Mouse (Mus musculus) forebrain, postnatal 0 days (tissue): ENCODE measurements around the gene D10Wsu102e. TPM values are rescaled to one million over a fixed set of nuclear protein-coding genes. Genes with fewer than 3 reads are reported as not detected.

Source experiments
- ATAC-seq: fragments of 200-750 bp; cut with Nextera tagmentation; 2 replicates; pipeline ENCODE4 v1.8.0; 2017; ENCODE audit warnings: mild to moderate bottlenecking, moderate library complexity
- DNase-seq: peaks from one replicate; pipeline ENCODE4 v3.0.0-alpha.2; 2015
- H3K27ac ChIP-seq: fragments of 300-500 bp; sonication (generic); 2 replicates; pipeline ENCODE4 v1.5.1; 2014; ENCODE audit warnings: low read depth, mild to moderate bottlenecking, antibody characterized with exemption, low read length, moderate library complexity, mixed read lengths
- H3K27me3 ChIP-seq: fragments of 300-500 bp; sonication (generic); 2 replicates; pipeline ENCODE4 v1.6.1; 2014; ENCODE audit warnings: mild to moderate bottlenecking, low read length, mixed read lengths; ENCODE audit not compliant: insufficient read depth
- H3K36me3 ChIP-seq: fragments of 300-500 bp; sonication (generic); 2 replicates; pipeline ENCODE4 v1.6.1; 2014; ENCODE audit warnings: mild to moderate bottlenecking, moderate library complexity; ENCODE audit not compliant: insufficient read depth
- H3K4me1 ChIP-seq: fragments of 300-500 bp; sonication (generic); 2 replicates; pipeline ENCODE4 v1.6.1; 2014; ENCODE audit warnings: antibody characterized with exemption; ENCODE audit not compliant: insufficient read depth
- H3K4me2 ChIP-seq: fragments of 300-500 bp; sonication (generic); 2 replicates; pipeline ENCODE4 v1.6.1; 2014; ENCODE audit warnings: low read depth, mild to moderate bottlenecking, moderate library complexity
- H3K4me3 ChIP-seq: fragments of 300-500 bp; sonication (generic); 2 replicates; pipeline ENCODE4 v1.5.1; 2014; ENCODE audit warnings: low read depth, low read length, mixed read lengths
- H3K9ac ChIP-seq: fragments of 300-500 bp; sonication (generic); 2 replicates; pipeline ENCODE4 v1.6.1; 2014; ENCODE audit warnings: mild to moderate bottlenecking
- H3K9me3 ChIP-seq: fragments of 300-500 bp; sonication (generic); 2 replicates; pipeline ENCODE4 v1.6.1; 2016; ENCODE audit warnings: low read length
- CTCF ChIP-seq: sonication (generic); IDR thresholded peaks from 2 replicates; pipeline ENCODE4 v1.5.1; 2016; ENCODE audit warnings: antibody characterized with exemption, control low read depth, low read depth
- WGBS: fragments of 180-500 bp; shearing (Covaris S2); extraction: QIAGEN DNeasy Blood & Tissue Kit; methylation state at CpG from one replicate; pipeline ENCODE4 v1.1.7; 2014; 5-methylcytosine and 5-hydroxymethylcytosine counted together
- polyA plus RNA-seq: library from polyadenylated mRNA; unstranded; fragments of >200 nt; fragmentation: Nextera tagmentation; extraction: Ambion mirVana; gene quantifications from 2 replicates; pipeline ENCODE4 v1.2.1, GENCODE M21; 2015
- total RNA-seq: library from RNA; depleted of rRNA; stranded (reverse); fragments of >200 nt; gene quantifications from 2 replicates; pipeline ENCODE4 v1.2.3, GENCODE M21; 2014; rRNA removed

D10Wsu102e gene
- total and polyA plus RNA-seq, 2 experiments from 2014 or later: 0.61 to 2.3 TPM

- Histone ChIP-seq H3K36me3 (no peaks in the 10 kb centered on the region), H3K27me3 (no peaks in the 10 kb centered on the region), H3K9me3 (no peaks in the 10 kb centered on the region), H3K4me1 (peaks cover 12% of the 10 kb centered on the region), H3K4me2 (no peak overlapping the region), H3K27ac (no peak overlapping the region), H3K9ac (no peak overlapping the region), H3K4me3 (no peak overlapping the region)
- no peak for DNase-seq
- TF ChIP-seq CTCF: peak; percentile 15; the same call in 1 of the 2 replicates
- no peak for ATAC-seq
- WGBS: 16% methylated on average over 1 of the region's 1 CpGs
These were observed 176.4 kb downstream of the D10Wsu102e start for GRCm38 (mm10) chr10:83536436-83536835.

Other genes with a start within 250 kb of the D10Wsu102e start
- gene Slc41a2, start 22.3 kb upstream of the D10Wsu102e start, total RNA-seq: 22.3 and 23.8 TPM in 2 replicates
- gene Slc41a2, start 22.3 kb upstream of the D10Wsu102e start, polyA plus RNA-seq: 5.5 and 10.1 TPM in 2 replicates
- 25.1 and 29.5 TPM in 2 replicates for gene Aldh1l2, start 173.9 kb downstream of the D10Wsu102e start, total RNA-seq
- 6.4 and 9.2 TPM in 2 replicates for gene Aldh1l2, start 173.9 kb downstream of the D10Wsu102e start, polyA plus RNA-seq
- 25.2 and 30.1 TPM in 2 replicates for gene Washc4, start 183.5 kb downstream of the D10Wsu102e start, total RNA-seq
- 13.4 and 21.8 TPM in 2 replicates for gene Washc4, start 183.5 kb downstream of the D10Wsu102e start, polyA plus RNA-seq